Mouse (Mus musculus) testis, postnatal 10 days (tissue): ENCODE measurements around the gene Ccdc157.

ENCODE experiments used
- DNase-seq: peaks from one replicate; pipeline ENCODE4 v3.0.0; 2021; ENCODE audit warnings: low spot score

Gene Ccdc157

DNA sequence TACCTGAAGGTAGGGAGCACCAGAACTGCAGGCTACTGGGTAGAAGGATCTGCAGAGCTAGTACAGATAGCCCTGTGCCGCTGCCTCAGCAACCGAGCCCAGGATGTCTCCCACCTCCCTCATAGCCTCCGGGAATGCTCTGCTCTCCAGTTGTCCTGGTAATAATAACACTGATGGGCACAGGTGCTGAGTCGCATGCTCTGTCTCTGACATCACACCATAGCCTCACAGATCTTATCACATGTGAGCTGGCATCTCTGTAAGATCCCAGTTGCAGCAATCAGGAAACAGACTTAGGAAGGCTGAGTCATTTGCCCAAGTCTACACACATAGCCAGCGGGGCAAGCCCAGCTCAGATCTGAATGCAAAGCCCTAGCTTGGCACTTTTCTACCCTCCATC lies 58.2 kb downstream of the Ccdc157 start:
- no peak for DNase-seq

GRCm38 (mm10) chr11:4099447-4099846 lies 60.6 kb downstream of the Ccdc157 start:
- no peak for DNase-seq

DNA sequence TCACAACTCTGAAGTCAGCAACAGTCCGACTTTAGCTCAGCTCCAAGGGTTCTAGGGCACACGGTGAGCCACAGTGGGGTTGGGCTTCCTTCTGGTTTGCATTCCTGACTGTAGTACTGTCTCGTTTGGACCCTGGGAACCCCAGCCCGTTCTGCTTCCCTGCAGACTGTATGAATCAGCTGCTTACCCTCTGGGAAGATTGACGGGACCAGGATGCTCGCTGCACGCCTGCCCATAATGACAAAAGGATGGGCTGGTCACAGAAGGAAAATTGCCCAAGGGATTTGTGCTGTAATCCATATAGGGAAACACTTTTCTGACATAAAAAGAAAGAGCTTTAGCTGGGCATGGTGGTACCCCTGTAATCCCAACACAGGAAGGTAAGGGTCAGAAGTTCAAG lies 61.3 kb downstream of the Ccdc157 start:
- no peak for DNase-seq

GRCm38 (mm10) chr11:4098120-4098519 lies 62.0 kb downstream of the Ccdc157 start:
- no peak for DNase-seq

GRCm38 (mm10) chr11:4097091-4097621 lies 62.9 kb downstream of the Ccdc157 start:
- DNase-seq: no peak

GRCm38 (mm10) chr11:4096054-4096984 lies 63.8 kb downstream of the Ccdc157 start:
- peak; percentile 97 for DNase-seq

GRCm38 (mm10) chr11:4095171-4096053 lies 64.7 kb downstream of the Ccdc157 start, which contains the start of gene Mtfp1:
Gene Mtfp1, minus strand, starts transcription at chr11:4095445.
- peak; percentile 65 for DNase-seq

- DNase-seq: peak; percentile 85
These were observed 65.5 kb downstream of the Ccdc157 start for GRCm38 (mm10) chr11:4094378-4095170.

GRCm38 (mm10) chr11:4093459-4094377 lies 66.4 kb downstream of the Ccdc157 start:
- no peak for DNase-seq
